Mouse (Mus musculus): ENCODE data around the gene Psma7. TPM values are rescaled to one million over a fixed set of nuclear protein-coding genes. Genes with fewer than 3 reads are reported as not detected.

Gene Psma7
- polyA plus RNA-seq (2014; fragmentation: Illumina TruSeq; extraction: RNeasy Lipid Tissue Mini Kit (QIAGEN cat#74804); ENCODE audit: low replicate concordance): 50.3 TPM

DNA sequence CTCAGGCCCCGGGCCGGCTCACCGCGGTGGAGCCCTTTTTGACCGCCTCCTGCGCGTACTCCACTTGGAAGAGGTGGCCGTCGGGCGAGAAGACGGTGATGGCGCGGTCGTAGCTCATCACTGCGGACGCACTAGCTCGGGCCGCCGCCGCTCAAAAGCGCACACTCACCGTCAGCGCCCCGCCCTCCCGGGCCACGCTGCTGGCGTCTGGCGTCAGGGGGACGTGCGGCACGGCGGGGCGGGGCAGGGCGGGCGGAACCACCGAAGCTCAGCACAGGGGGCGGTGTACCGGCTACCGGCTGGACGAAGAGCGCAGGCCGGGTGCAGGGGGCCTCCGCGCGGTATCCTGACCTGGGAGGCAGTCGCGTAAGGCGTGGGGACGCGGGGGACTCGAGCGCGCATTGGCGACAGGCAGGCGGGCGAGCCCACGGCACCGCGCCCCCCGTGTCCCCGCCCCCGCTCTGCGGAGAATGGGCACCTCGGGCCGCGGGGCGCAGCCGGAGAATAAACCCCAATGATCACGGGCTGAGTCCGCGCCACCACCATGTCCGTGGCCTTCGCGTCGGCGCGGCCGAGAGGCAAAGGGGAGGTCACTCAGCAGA, at the start of gene Psma7, which contains the start of gene Ss18l1:
Psma7 (minus strand) TSS at position 178 of the 602 bp plus-strand sequence.
Ss18l1 (plus strand) TSS at position 254 of the 602 bp plus-strand sequence.

DNA sequence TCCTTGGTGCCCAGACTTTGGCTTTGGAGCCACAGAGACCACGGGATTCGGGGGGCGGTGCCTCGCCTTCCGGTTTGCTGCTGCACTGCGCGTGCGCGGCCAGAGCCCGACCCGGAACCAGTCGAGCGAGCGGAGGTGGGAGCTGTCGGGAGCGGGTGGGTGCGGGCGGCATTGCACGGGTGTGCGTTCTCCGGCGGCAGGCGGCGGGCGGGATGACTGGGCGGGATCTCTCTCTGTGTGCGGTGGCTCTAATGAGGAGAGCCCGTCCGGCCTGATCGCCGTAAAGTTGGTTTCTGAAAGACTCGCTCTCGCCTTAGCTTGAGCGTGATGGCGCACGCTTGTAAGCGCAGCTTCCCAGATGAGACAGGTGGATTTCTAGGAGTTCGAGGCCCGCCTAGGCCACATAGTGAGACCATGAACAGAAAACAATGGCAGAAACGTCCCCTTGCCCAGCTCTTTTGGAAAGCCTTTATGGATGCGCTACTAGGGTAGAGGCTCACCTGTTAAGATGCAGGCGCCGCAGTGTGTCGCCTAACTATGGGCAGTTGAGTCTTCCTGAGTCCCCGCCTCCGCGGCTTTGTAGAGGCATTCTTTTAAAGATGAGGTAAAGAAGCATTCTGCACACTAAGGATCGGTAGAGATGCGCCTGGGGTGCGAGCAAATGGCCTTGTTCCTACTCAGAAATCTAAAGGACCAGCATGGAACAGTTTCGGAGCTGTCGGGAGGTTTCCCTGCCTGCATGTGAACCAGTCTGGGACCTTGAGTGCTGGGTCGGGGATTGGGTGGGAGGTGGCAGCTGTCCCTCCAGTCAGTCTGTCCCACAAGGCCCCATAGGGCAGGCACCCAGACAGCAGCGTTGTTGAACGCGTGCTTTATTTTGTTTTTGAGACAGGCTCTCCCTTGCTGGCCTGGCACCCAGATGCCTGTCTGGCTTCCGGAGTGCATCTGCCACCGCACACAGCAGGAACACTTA, 28.5 kb upstream of the Psma7 start, which contains the start of gene Mtg2:
Mtg2 (plus strand) TSS at position 108 of the 973 bp plus-strand sequence.

DNA sequence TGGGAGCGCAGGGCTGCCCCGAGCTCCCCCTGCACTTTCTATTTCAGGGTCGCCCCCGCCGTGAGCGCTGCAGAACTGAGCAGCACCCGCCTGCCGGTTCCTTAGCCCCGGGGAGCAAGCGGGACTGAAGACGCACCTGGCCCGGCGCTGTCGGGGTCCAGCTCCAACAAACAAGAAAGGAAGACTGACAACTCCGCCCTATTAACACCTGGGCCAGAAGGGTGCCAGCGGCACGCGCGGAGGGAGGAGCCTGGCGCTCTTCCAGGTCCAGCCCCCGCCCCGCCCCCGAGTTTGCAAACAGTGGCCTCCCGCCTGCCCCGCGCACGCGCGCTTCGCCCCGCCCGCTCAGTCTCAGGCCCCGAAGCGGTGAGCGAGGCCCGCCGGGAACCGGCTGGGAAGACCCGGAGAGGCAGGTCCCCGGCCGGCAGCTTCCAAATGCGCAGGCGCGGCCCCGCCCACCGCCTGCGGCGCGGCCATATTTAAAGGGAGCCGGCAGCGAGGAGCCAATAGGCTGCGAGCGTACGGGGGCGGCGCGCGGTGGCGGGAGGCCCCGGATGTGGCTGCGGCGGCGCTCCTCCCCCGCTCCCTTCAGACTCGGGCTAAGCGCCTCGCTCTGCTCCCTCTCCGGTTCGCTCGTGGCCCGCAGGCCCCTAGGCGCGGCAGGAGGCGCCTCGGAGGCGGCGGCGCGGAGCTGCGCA, 17.7 kb downstream of the Psma7 start, which contains the start of gene Lsm14b:
Lsm14b (plus strand) TSS at position 587 of the 698 bp plus-strand sequence.

Other genes with a start within 250 kb of the Psma7 start
- 13.8 TPM for gene Taf4, start 65.8 kb downstream of the Psma7 start, polyA plus RNA-seq (2014; fragmentation: Illumina TruSeq; extraction: RNeasy Lipid Tissue Mini Kit (QIAGEN cat#74804); ENCODE audit: low replicate concordance)
- gene Lsm14b, start 17.4 kb downstream of the Psma7 start, polyA plus RNA-seq (2014; fragmentation: Illumina TruSeq; extraction: RNeasy Lipid Tissue Mini Kit (QIAGEN cat#74804); ENCODE audit: low replicate concordance): 29.3 TPM
- gene Ss18l1, start 76 bp upstream of the Psma7 start, polyA plus RNA-seq (2014; fragmentation: Illumina TruSeq; extraction: RNeasy Lipid Tissue Mini Kit (QIAGEN cat#74804); ENCODE audit: low replicate concordance): 7.5 TPM
- 1.6 TPM for gene Mtg2, start 28.2 kb upstream of the Psma7 start, polyA plus RNA-seq (2014; fragmentation: Illumina TruSeq; extraction: RNeasy Lipid Tissue Mini Kit (QIAGEN cat#74804); ENCODE audit: low replicate concordance)
- not detected for gene Hrh3, start 62.1 kb upstream of the Psma7 start, polyA plus RNA-seq (2014; fragmentation: Illumina TruSeq; extraction: RNeasy Lipid Tissue Mini Kit (QIAGEN cat#74804); ENCODE audit: low replicate concordance)
- gene Osbpl2, start 76.9 kb upstream of the Psma7 start, polyA plus RNA-seq (2014; fragmentation: Illumina TruSeq; extraction: RNeasy Lipid Tissue Mini Kit (QIAGEN cat#74804); ENCODE audit: low replicate concordance): 45.5 TPM
- 9.9 TPM for gene Adrm1, start 129.1 kb upstream of the Psma7 start, polyA plus RNA-seq (2014; fragmentation: Illumina TruSeq; extraction: RNeasy Lipid Tissue Mini Kit (QIAGEN cat#74804); ENCODE audit: low replicate concordance)
- 3.6 TPM for gene Lama5, start 183.4 kb upstream of the Psma7 start, polyA plus RNA-seq (2014; fragmentation: Illumina TruSeq; extraction: RNeasy Lipid Tissue Mini Kit (QIAGEN cat#74804); ENCODE audit: low replicate concordance)
- gene Rps21, start 214.9 kb upstream of the Psma7 start, polyA plus RNA-seq (2014; fragmentation: Illumina TruSeq; extraction: RNeasy Lipid Tissue Mini Kit (QIAGEN cat#74804); ENCODE audit: low replicate concordance): 82.3 TPM
- 15.0 TPM for gene Cables2, start 231.1 kb upstream of the Psma7 start, polyA plus RNA-seq (2014; fragmentation: Illumina TruSeq; extraction: RNeasy Lipid Tissue Mini Kit (QIAGEN cat#74804); ENCODE audit: low replicate concordance)
- not detected for gene Rbbp8nl, start 247.4 kb upstream of the Psma7 start, polyA plus RNA-seq (2014; fragmentation: Illumina TruSeq; extraction: RNeasy Lipid Tissue Mini Kit (QIAGEN cat#74804); ENCODE audit: low replicate concordance)

Measured in small intestine, adult 10 weeks (tissue).